In genomic region chr9:29576051-29576533, GRCm38 (mm10) we compare ENCODE assay signal across 11 mouse cellular contexts.
DNase-seq lines count a peak whose midpoint lies in the region; TF ChIP-seq lines count a peak whose summit lies in the region.
"Had no signal": no experiment of that assay in that cellular context is flagged by ENCODE, and none has a peak within 500 bp of the region (broad histone marks: within the 10 kb centered on the region; RNA-seq: fewer than 3 reads in every experiment).

No protein-coding gene starts in this region.

- no peak; the same call in 1 of the 2 replicates for TF ChIP-seq POLR2A in cerebellum, adult 2 months (IDR thresholded peaks at IDR 0.05; ENCODE audit: borderline replicate concordance, insufficient read depth, low read length)
- TF ChIP-seq POLR2A in heart, adult 2 months (IDR thresholded peaks at IDR 0.05; ENCODE audit: insufficient read depth, low read depth, low read length) = no peak

- WGBS in cerebellum, adult 2 months = 6% methylated on average over 4 of the region's 4 CpGs
- WGBS in heart, adult 2 months = 68% methylated on average over 4 of the region's 4 CpGs

- H3K9ac ChIP-seq in heart, adult 2 months (ENCODE audit: low read depth, low read length) = no peak overlapping the region
- H3K9ac ChIP-seq: embryonic facial prominence, embryonic 15.5 days; liver, embryonic 12.5 days had no signal

- H3K4me1 ChIP-seq in cerebellum, adult 2 months (ENCODE audit: control insufficient read depth, insufficient read depth, low read length) = peaks cover 30% of the 10 kb centered on the region; the same call in 1 of the 2 replicates
- no peaks in the 10 kb centered on the region for H3K4me1 ChIP-seq in heart, adult 2 months (ENCODE audit: control insufficient read depth, insufficient read depth, low read length)
- H3K4me1 ChIP-seq: embryonic facial prominence, embryonic 15.5 days; liver, embryonic 12.5 days; megakaryocyte, embryonic 14.5 days had no signal

- H3K27me3 ChIP-seq in cerebellum, adult 2 months (ENCODE audit: control insufficient read depth, insufficient read depth, low read length) = no peaks in the 10 kb centered on the region
- H3K27me3 ChIP-seq in heart, adult 2 months (ENCODE audit: control insufficient read depth, insufficient read depth, low read length) = no peaks in the 10 kb centered on the region
- H3K27me3 ChIP-seq: embryonic facial prominence, embryonic 15.5 days; liver, embryonic 12.5 days; megakaryocyte, embryonic 14.5 days had no signal

- peak overlapping the region; percentile 78 for H3K27ac ChIP-seq in cerebellum, adult 2 months (ENCODE audit: insufficient read depth, low read length)
- peak overlapping the region; percentile 46; the same call in 1 of the 2 replicates for H3K27ac ChIP-seq in layer of hippocampus, adult 2 months
- no peak overlapping the region for H3K27ac ChIP-seq in heart, adult 2 months
- H3K27ac ChIP-seq: embryonic facial prominence, embryonic 15.5 days; liver, embryonic 12.5 days had no signal

- TF ChIP-seq CTCF in cerebellum, adult 2 months (IDR thresholded peaks at IDR 0.05; ENCODE audit: borderline replicate concordance, insufficient read depth, low read depth, low read length) = no peak
- no peak for TF ChIP-seq CTCF in layer of hippocampus, adult 2 months (conservative IDR thresholded peaks at IDR 0.05)
- no peak for TF ChIP-seq CTCF in heart, adult 2 months (IDR thresholded peaks at IDR 0.05)

- H3K79me2 ChIP-seq in heart, adult 2 months (replicated peaks; ENCODE audit: control insufficient read depth, insufficient read depth, low read length) = no peaks in the 10 kb centered on the region

- no peaks in the 10 kb centered on the region for H3K36me3 ChIP-seq in heart, adult 2 months (ENCODE audit: control insufficient read depth, insufficient read depth, low read length)
- H3K36me3 ChIP-seq: embryonic facial prominence, embryonic 15.5 days; liver, embryonic 12.5 days had no signal

- no peak for TF ChIP-seq EP300 in heart, adult 2 months (IDR thresholded peaks at IDR 0.05; ENCODE audit: insufficient read depth, low read depth, low read length)

- intact Hi-C loops in heart, adult 2 months (cut with DNase I) = no loop called here

- peak; percentile 34 for DNase-seq in layer of hippocampus, adult 11-12 months (ENCODE audit: low spot score)
- no peak for DNase-seq in layer of hippocampus, postnatal 25 days (ENCODE audit: extremely low spot score in 1 of 2, low spot score in 1 of 2)
- peak; percentile 90 for DNase-seq in cerebellum, adult 11 months
- peak; percentile 90 to 98 for DNase-seq in cerebellum, adult 2 months
- peak; percentile 37 to 42 for DNase-seq in layer of hippocampus, adult 2 months (ENCODE audit: low spot score in 2 of 2)
- DNase-seq in ovary, postnatal 36 days (ENCODE audit: low spot score) = no peak
- no peak for DNase-seq in heart, adult 2 months
- DNase-seq: thymus, postnatal 14 days had no signal

- no peak overlapping the region for H3K4me3 ChIP-seq in cerebellum, adult 2 months (replicated peaks; ENCODE audit: insufficient read depth, low read depth, low read length)
- H3K4me3 ChIP-seq in layer of hippocampus, adult 2 months = no peak overlapping the region
- H3K4me3 ChIP-seq in heart, adult 2 months = no peak overlapping the region
- H3K4me3 ChIP-seq: embryonic facial prominence, embryonic 15.5 days; liver, embryonic 12.5 days; megakaryocyte, embryonic 14.5 days had no signal

Comparison
In these comparisons a context has a peak if more than half of its experiments do, and no peak if none do; other contexts are left out.
1. DNase-seq: peak in layer of hippocampus, adult 11-12 months (single experiment), cerebellum, adult 11 months (single experiment), cerebellum, adult 2 months (2 of 2) and layer of hippocampus, adult 2 months (2 of 2); none in layer of hippocampus, postnatal 25 days (0 of 2), ovary, postnatal 36 days (single experiment) and heart, adult 2 months (0 of 2).